Comparison of ENCODE assay signal across 9 mouse cellular contexts in genomic region chr1:75315456-75316365, GRCm38 (mm10). TPM values are rescaled to one million over a fixed set of nuclear protein-coding genes. Genes with fewer than 3 reads are reported as not detected.
DNase-seq lines count a peak whose midpoint lies in the region; ATAC-seq and TF ChIP-seq lines count a peak whose summit lies in the region.
"Had no signal": no experiment of that assay in that cellular context is flagged by ENCODE, and none has a peak within 500 bp of the region (broad histone marks: within the 10 kb centered on the region; RNA-seq: fewer than 3 reads in every experiment).

No protein-coding gene starts in this region.

- H3K4me1 ChIP-seq in ES-E14 (ENCODE audit: control insufficient read depth in 2 of 2, insufficient read depth in 2 of 2, low read length in 2 of 2, poor library complexity in 1 of 2) = peaks cover 0 to 3% of the 10 kb centered on the region in 2 experiments; a peak in 1 of 4 replicates
- H3K4me1 ChIP-seq in forebrain, postnatal 0 days (ENCODE audit: insufficient read depth) = peaks cover 7% of the 10 kb centered on the region; the same call in 1 of the 2 replicates
- H3K4me1 ChIP-seq in liver, embryonic 14.5 days (replicated peaks; ENCODE audit: control insufficient read depth in 2 of 2, insufficient read depth in 2 of 2, low read length in 1 of 2) = peaks cover 6 to 9% of the 10 kb centered on the region in 2 experiments; a peak in 3 of 4 replicates

- no peak for TF ChIP-seq EP300 in liver, embryonic 14.5 days (IDR thresholded peaks at IDR 0.05; ENCODE audit: low read depth)

- H3K27ac ChIP-seq in ES-E14 (ENCODE audit: insufficient read depth, low read depth, low read length, poor library complexity, severe bottlenecking) = no peak overlapping the region
- H3K27ac ChIP-seq in forebrain, postnatal 0 days (ENCODE audit: low read depth, low read length) = no peak overlapping the region
- no peak overlapping the region for H3K27ac ChIP-seq in liver, embryonic 14.5 days

- intact Hi-C loops in heart, postnatal 25 days (cut with DNase I) = loop anchor here (5.0 kb wide), 3 partner anchors 63 to 728 kb away; partner anchors contain the start of genes Bcs1l, Rnf25, Stk36 and Zfp142

- no peaks in the 10 kb centered on the region for H3K27me3 ChIP-seq in forebrain, postnatal 0 days (ENCODE audit: insufficient read depth, low read length)
- H3K27me3 ChIP-seq in liver, embryonic 14.5 days (ENCODE audit: control insufficient read depth, insufficient read depth, low read length) = no peaks in the 10 kb centered on the region
- H3K27me3 ChIP-seq: Patski had no signal

- no peak for TF ChIP-seq CTCF in forebrain, postnatal 0 days (IDR thresholded peaks at IDR 0.05; ENCODE audit: low read depth)
- TF ChIP-seq CTCF in liver, embryonic 14.5 days (IDR thresholded peaks at IDR 0.05; ENCODE audit: low read depth) = 0 out of 2 replicates have a peak, but pooled peaks have one; percentile 1

- H3K4me3 ChIP-seq in ES-E14 (ENCODE audit: insufficient read depth in 1 of 2, low read depth in 1 of 2, low read length in 2 of 2, poor library complexity in 1 of 2, severe bottlenecking in 1 of 2) = peak overlapping the region; percentile 87 to 98
- H3K4me3 ChIP-seq in forebrain, postnatal 0 days (ENCODE audit: low read depth, low read length) = peak overlapping the region; percentile 73; the same call in 1 of the 2 replicates
- peak overlapping the region; percentile 65 to 85 for H3K4me3 ChIP-seq in liver, embryonic 14.5 days (ENCODE audit: insufficient read depth in 1 of 2, low read depth in 2 of 2, low read length in 2 of 2)

- no peaks in the 10 kb centered on the region for H3K9me3 ChIP-seq in ES-E14 (ENCODE audit: control insufficient read depth, insufficient read depth, low read depth, low read length)
- no peaks in the 10 kb centered on the region for H3K9me3 ChIP-seq in forebrain, postnatal 0 days (ENCODE audit: low read length)
- no peaks in the 10 kb centered on the region for H3K9me3 ChIP-seq in liver, embryonic 14.5 days (ENCODE audit: control insufficient read depth, low read length)

- in situ Hi-C loops in ES-E14 (cut with MboI; ENCODE audit: low sequenced_read_pairs in 2 of 2, unreplicated experiment in 2 of 2) = no loop called here

- 89% methylated on average over 29 of the region's 29 CpGs for WGBS in forebrain, postnatal 0 days
- WGBS in liver, embryonic 14.5 days (ENCODE audit: insufficient replicate concordance) = 77% methylated on average over 29 of the region's 29 CpGs

- H3K4me2 ChIP-seq in forebrain, postnatal 0 days (ENCODE audit: low read depth) = peak overlapping the region; percentile 72
- H3K4me2 ChIP-seq in liver, embryonic 14.5 days (ENCODE audit: low read depth) = peak overlapping the region; percentile 93

- peaks cover 26% of the 10 kb centered on the region for H3K36me3 ChIP-seq in ES-E14 (ENCODE audit: control insufficient read depth, insufficient read depth, low read length, poor library complexity, severe bottlenecking)
- H3K36me3 ChIP-seq in forebrain, postnatal 0 days (ENCODE audit: insufficient read depth) = peaks cover 43% of the 10 kb centered on the region
- H3K36me3 ChIP-seq in liver, embryonic 14.5 days (replicated peaks; ENCODE audit: control insufficient read depth, insufficient read depth, low read depth) = no peaks in the 10 kb centered on the region

- no peak for ATAC-seq in forebrain, postnatal 0 days
- ATAC-seq in liver, embryonic 14.5 days (ENCODE audit: insufficient read depth) = no peak
- ATAC-seq: Patski had no signal

- peak overlapping the region; percentile 75 for H3K9ac ChIP-seq in ES-E14 (ENCODE audit: insufficient read depth, low read depth, low read length, poor library complexity, severe bottlenecking)
- 0 out of 2 replicates have a peak overlapping the region, but pooled peaks have one; percentile 72 for H3K9ac ChIP-seq in forebrain, postnatal 0 days
- H3K9ac ChIP-seq in liver, embryonic 14.5 days (replicated peaks) = no peak overlapping the region

- peak; percentile 95 for DNase-seq in heart, adult 11 months
- no peak for DNase-seq in heart, postnatal 25 days (ENCODE audit: low spot score)
- DNase-seq in ES-E14 (ENCODE audit: low read depth, low spot score) = no peak
- DNase-seq in forebrain, postnatal 0 days = no peak
- no peak for DNase-seq in liver, embryonic 14.5 days (ENCODE audit: low read depth in 3 of 3, low spot score in 3 of 3)
- peak; percentile 18 for DNase-seq in thymus, postnatal 14 days
- DNase-seq in right cerebral cortex, postnatal 25 days = no peak
- no peak for DNase-seq in urinary bladder, postnatal 4 days (ENCODE audit: low spot score in 2 of 2)

TF ChIP-seq in ES-E14, 5 proteins besides CTCF, POLR2A, EP300 and RAD21:
- TF ChIP-seq CHD2 (IDR thresholded peaks at IDR 0.05; ENCODE audit: low read depth, low read length) (no peak), ZNF384 (IDR thresholded peaks at IDR 0.05; ENCODE audit: low read depth, low read length) (no peak), ZC3H11A (IDR thresholded peaks at IDR 0.05; ENCODE audit: borderline replicate concordance, low read depth, low read length) (no peak), HCFC1 (IDR thresholded peaks at IDR 0.05; ENCODE audit: borderline replicate concordance, insufficient read depth, low read length) (no peak), MAFK (IDR thresholded peaks at IDR 0.05; ENCODE audit: insufficient read depth, low read depth, low read length) (no peak)

RNA-seq across cellular contexts. Expression of gene Dnpep, which starts 2.1 kb away (rescaled TPM):
- 10 to 100 TPM; 81.8 to 82.7 TPM for total RNA-seq in heart, postnatal 25 days (2021)
- total RNA-seq in ES-E14 (2012; rRNA removed) = 67.1 and 75.5 TPM in 2 replicates
- 135 and 164 TPM in 2 replicates for total RNA-seq in forebrain, postnatal 0 days (2014; rRNA removed)
- polyA plus RNA-seq in forebrain, postnatal 0 days (2015; fragmentation: Nextera tagmentation; extraction: Ambion mirVana) = 140 and 156 TPM in 2 replicates
- polyA plus RNA-seq in liver, embryonic 14.5 days (2012; rRNA removed) = 35.6 and 39.3 TPM in 2 replicates
- 43.4 and 48.4 TPM in 2 replicates for polyA plus RNA-seq in liver, embryonic 14.5 days (2014; fragmentation: Nextera tagmentation; extraction: Ambion mirVana)

RNA-seq across cellular contexts. Expression of gene Resp18, which starts 37.5 kb away (rescaled TPM):
- not detected for total RNA-seq in heart, postnatal 25 days (2021)
- total RNA-seq in ES-E14 (2012; rRNA removed) = 0.90 TPM in 1 of 2 replicates, not detected in the other
- total RNA-seq in forebrain, postnatal 0 days (2014; rRNA removed) = 136 and 170 TPM in 2 replicates
- polyA plus RNA-seq in forebrain, postnatal 0 days (2015; fragmentation: Nextera tagmentation; extraction: Ambion mirVana) = 123 and 186 TPM in 2 replicates
- polyA plus RNA-seq in liver, embryonic 14.5 days (2012; rRNA removed) = not detected in 2 replicates
- polyA plus RNA-seq in liver, embryonic 14.5 days (2014; fragmentation: Nextera tagmentation; extraction: Ambion mirVana) = not detected in 2 replicates
- polyA plus RNA-seq: Patski had no signal

RNA-seq across cellular contexts. Expression of gene Des, which starts 44.4 kb away (rescaled TPM):
- 1,000 to 10,000 TPM; 1,261 to 1,294 TPM for total RNA-seq in heart, postnatal 25 days (2021)
- total RNA-seq in ES-E14 (2012; rRNA removed) = 10.8 and 19.4 TPM in 2 replicates
- 1.0 and 1.4 TPM in 2 replicates for total RNA-seq in forebrain, postnatal 0 days (2014; rRNA removed)
- 1.2 TPM in 2 replicates for polyA plus RNA-seq in forebrain, postnatal 0 days (2015; fragmentation: Nextera tagmentation; extraction: Ambion mirVana)
- 1.1 TPM in 2 replicates for polyA plus RNA-seq in liver, embryonic 14.5 days (2012; rRNA removed)
- 1.4 and 2.1 TPM in 2 replicates for polyA plus RNA-seq in liver, embryonic 14.5 days (2014; fragmentation: Nextera tagmentation; extraction: Ambion mirVana)

RNA-seq across cellular contexts. Expression of gene Ptprn, which starts 51.4 kb away (rescaled TPM):
- under 1 TPM; 0.86 to 0.92 TPM for total RNA-seq in heart, postnatal 25 days (2021)
- 8.9 and 9.0 TPM in 2 replicates for total RNA-seq in ES-E14 (2012; rRNA removed)
- total RNA-seq in forebrain, postnatal 0 days (2014; rRNA removed) = 58.2 and 68.7 TPM in 2 replicates
- polyA plus RNA-seq in forebrain, postnatal 0 days (2015; fragmentation: Nextera tagmentation; extraction: Ambion mirVana) = 21.5 and 31.5 TPM in 2 replicates
- polyA plus RNA-seq in liver, embryonic 14.5 days (2012; rRNA removed) = 0.26 and 0.28 TPM in 2 replicates
- polyA plus RNA-seq in liver, embryonic 14.5 days (2014; fragmentation: Nextera tagmentation; extraction: Ambion mirVana) = 0.08 and 0.17 TPM in 2 replicates

RNA-seq across cellular contexts. Expression of gene Speg, which starts 59.4 kb away (rescaled TPM):
- total RNA-seq in heart, postnatal 25 days (2021) = 100 to 1,000 TPM; 141 to 144 TPM
- 16.9 and 31.2 TPM in 2 replicates for total RNA-seq in ES-E14 (2012; rRNA removed)
- total RNA-seq in forebrain, postnatal 0 days (2014; rRNA removed) = 44.4 and 56.3 TPM in 2 replicates
- 17.8 and 20.6 TPM in 2 replicates for polyA plus RNA-seq in forebrain, postnatal 0 days (2015; fragmentation: Nextera tagmentation; extraction: Ambion mirVana)
- 8.4 and 8.5 TPM in 2 replicates for polyA plus RNA-seq in liver, embryonic 14.5 days (2012; rRNA removed)
- 8.4 and 9.5 TPM in 2 replicates for polyA plus RNA-seq in liver, embryonic 14.5 days (2014; fragmentation: Nextera tagmentation; extraction: Ambion mirVana)

Comparison
In these comparisons a context has a peak if more than half of its experiments do, and no peak if none do; other contexts are left out.
1. DNase-seq: peak in heart, adult 11 months (single experiment) and thymus, postnatal 14 days (single experiment); none in heart, postnatal 25 days (single experiment), ES-E14 (single experiment), forebrain, postnatal 0 days (single experiment), liver, embryonic 14.5 days (0 of 3), right cerebral cortex, postnatal 25 days (single experiment) and urinary bladder, postnatal 4 days (0 of 2).
2. RNA of gene Resp18, which starts 37.5 kb away (total RNA-seq): 136 to 170 TPM in forebrain, postnatal 0 days; 0.90 TPM in ES-E14 and not detected in heart, postnatal 25 days; every median in the first group is over 10 times any median in the second.
3. RNA of gene Des, which starts 44.4 kb away (total RNA-seq): 1,261 to 1,294 TPM in heart, postnatal 25 days; 10.8 to 19.4 TPM in ES-E14 and 1.0 to 1.4 TPM in forebrain, postnatal 0 days; every median in the first group is over 10 times any median in the second.
4. Peak in every context shown above with its lines, with median percentiles within 50 percentile points of each other: H3K4me3 ChIP-seq.